Mouse (Mus musculus) heart, postnatal 0 days (tissue): Measurements from ENCODE around the gene Ppp1r37.

Source experiments
- CTCF ChIP-seq: IDR thresholded peaks from 2 replicates; pipeline ENCODE4 v1.5.1; 2016; ENCODE audit warnings: antibody characterized with exemption, control low read depth, low read depth
- EP300 ChIP-seq: IDR thresholded peaks from 2 replicates; pipeline ENCODE4 v1.6.1; 2016; ENCODE audit warnings: antibody characterized with exemption, low read depth

- TF ChIP-seq EP300 (no peak), CTCF (no peak)
Observed at GRCm38 (mm10) chr7:19541681-19542154, 21.2 kb downstream of the Ppp1r37 start.
